Mouse (Mus musculus) stomach, postnatal 0 days (tissue): ENCODE results near the gene Gm49486.

Source experiments
- CTCF ChIP-seq: IDR thresholded peaks from 2 replicates; pipeline ENCODE4 v1.5.1; 2016; ENCODE audit warnings: antibody characterized with exemption, low read depth, mild to moderate bottlenecking, moderate library complexity
- EP300 ChIP-seq: optimal IDR thresholded peaks from 2 replicates; pipeline ENCODE3; 2016; ENCODE audit warnings: antibody characterized with exemption

DNA sequence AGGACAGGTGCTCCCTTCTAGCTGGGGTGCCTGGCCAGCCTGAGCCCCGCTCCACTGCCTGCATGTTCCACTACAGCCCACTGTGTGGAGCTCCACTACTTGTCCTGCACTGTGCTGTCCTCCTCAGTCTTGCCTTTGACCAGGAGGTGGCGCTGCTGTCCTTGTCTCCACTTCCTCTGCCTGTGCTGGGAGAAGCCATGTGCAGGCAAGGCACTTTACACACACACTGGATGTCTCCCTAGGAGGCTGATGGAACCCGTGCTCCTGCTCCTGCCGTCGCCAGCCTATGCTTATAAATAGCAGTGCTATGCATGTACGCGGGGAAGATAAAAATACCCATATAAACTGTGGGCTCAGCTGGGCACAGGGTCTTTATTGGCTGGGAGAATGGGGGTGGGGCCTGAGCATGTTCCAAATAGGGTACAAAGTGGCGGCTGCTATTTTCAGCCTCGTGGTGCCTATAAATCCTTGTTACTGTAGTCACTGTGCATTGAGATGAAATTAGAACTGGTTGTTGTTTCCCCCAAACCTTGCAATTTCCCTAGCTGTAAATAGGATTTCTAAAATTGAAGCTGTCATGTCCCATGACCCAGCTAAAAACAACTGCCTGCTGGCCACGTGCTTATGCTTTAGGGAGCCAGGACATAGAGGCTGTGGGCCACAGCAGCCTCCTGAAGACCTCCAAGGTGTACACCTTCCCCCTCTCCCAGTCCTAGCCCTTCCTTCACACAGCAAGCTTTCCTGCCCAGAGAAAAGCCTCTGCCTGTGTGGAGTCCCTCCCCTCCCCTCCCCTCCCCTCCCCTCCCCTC lies 14.2 kb downstream of the Gm49486 start:
- TF ChIP-seq EP300 = no peak
- TF ChIP-seq CTCF = peak; percentile 100
